Mouse (Mus musculus) limb, embryonic 14.5 days (tissue): ENCODE measurements around the gene Cadm1. TPM values are rescaled to one million over a fixed set of nuclear protein-coding genes. Genes with fewer than 3 reads are reported as not detected.

Experiments
- ATAC-seq: fragments of 200-750 bp; cut with Nextera tagmentation; 2 replicates; pipeline ENCODE4 v1.8.0; 2017; ENCODE audit warnings: low read depth, moderate number of reproducible peaks, moderate TSS enrichment; ENCODE audit not compliant: low FRiP score
- DNase-seq: peaks from one replicate; pipeline ENCODE4 v3.0.0-alpha.2; 2015; ENCODE audit warnings: low spot score
- H3K27ac ChIP-seq: fragments of 300-500 bp; sonication (generic); replicated peaks from 2 replicates; pipeline ENCODE4 v1.5.1; 2014; ENCODE audit warnings: low read depth, mild to moderate bottlenecking, low read length, moderate library complexity, mixed read lengths
- H3K27me3 ChIP-seq: fragments of 300-500 bp; sonication (generic); 2 replicates; pipeline ENCODE4 v1.6.1; 2014; ENCODE audit warnings: low read length, mixed read lengths; ENCODE audit not compliant: control insufficient read depth, insufficient read depth
- H3K36me3 ChIP-seq: fragments of 300-500 bp; sonication (generic); 2 replicates; pipeline ENCODE4 v1.6.1; 2014; ENCODE audit warnings: mild to moderate bottlenecking, low read length, moderate library complexity, mixed read lengths; ENCODE audit not compliant: control insufficient read depth, insufficient read depth
- H3K4me1 ChIP-seq: fragments of 300-500 bp; sonication (generic); 2 replicates; pipeline ENCODE4 v1.6.1; 2014; ENCODE audit warnings: antibody characterized with exemption, low read length, mixed read lengths; ENCODE audit not compliant: control insufficient read depth, insufficient read depth
- H3K4me2 ChIP-seq: fragments of 300-500 bp; sonication (generic); replicated peaks from 2 replicates; pipeline ENCODE4 v1.6.1; 2014; ENCODE audit warnings: low read depth, mild to moderate bottlenecking, low read length, moderate library complexity; ENCODE audit not compliant: severe bottlenecking
- H3K4me3 ChIP-seq: fragments of 300-500 bp; sonication (generic); replicated peaks from 2 replicates; pipeline ENCODE4 v1.5.1; 2014; ENCODE audit warnings: low read length
- H3K9ac ChIP-seq: fragments of 300-500 bp; sonication (generic); 2 replicates; pipeline ENCODE4 v1.6.1; 2014; ENCODE audit warnings: mild to moderate bottlenecking, low read depth, low read length, moderate library complexity; ENCODE audit not compliant: severe bottlenecking
- H3K9me3 ChIP-seq: fragments of 300-500 bp; sonication (generic); 2 replicates; pipeline ENCODE4 v1.6.1; 2016; ENCODE audit warnings: low read length; ENCODE audit not compliant: control insufficient read depth
- POLR2A ChIP-seq: fragments of 200-500 bp; IDR thresholded peaks from 2 replicates; pipeline ENCODE4 v1.8.0; 2012; ENCODE audit warnings: inconsistent platforms, mild to moderate bottlenecking, moderate library complexity, borderline replicate concordance; ENCODE audit not compliant: insufficient read depth, insufficient read length; ENCODE audit errors: extremely low read depth
- WGBS: fragments of 180-500 bp; shearing (Covaris S2); extraction: QIAGEN DNeasy Blood & Tissue Kit; methylation state at CpG from one replicate; pipeline ENCODE4 v1.1.7; 2014; 5-methylcytosine and 5-hydroxymethylcytosine counted together
- polyA plus RNA-seq, 2 experiments: library from polyadenylated mRNA; depleted of rRNA in 1 of 2; stranded (reverse) in 1 of 2; unstranded in 1 of 2; fragments of >200 nt; fragmentation: Nextera tagmentation in 1 of 2; extraction: Ambion mirVana in 1 of 2; gene quantifications; 2 replicates each; pipeline versions ENCODE4 v1.2.1 to v1.2.3; 2012 to 2014

Gene Cadm1
- polyA plus RNA-seq, 2 experiments = 15.4 to 37.5 TPM

GRCm38 (mm10) chr9:47894096-47894495 lies 364.1 kb downstream of the Cadm1 start:
- peak; percentile 80; the same call in 1 of the 2 replicates for ATAC-seq
- no peak overlapping the region for H3K4me2 ChIP-seq
- no peak overlapping the region for H3K4me3 ChIP-seq
- TF ChIP-seq POLR2A = no peak
- 11% methylated on average over 5 of the region's 5 CpGs for WGBS
- DNase-seq = peak; percentile 49
- no peak overlapping the region for H3K9ac ChIP-seq
- H3K27me3 ChIP-seq = no peaks in the 10 kb centered on the region
- no peaks in the 10 kb centered on the region for H3K36me3 ChIP-seq
- no peaks in the 10 kb centered on the region for H3K9me3 ChIP-seq
- H3K4me1 ChIP-seq = peaks cover 10% of the 10 kb centered on the region
- H3K27ac ChIP-seq = 0 out of 2 replicates have a peak overlapping the region, but pooled peaks have one; percentile 5

GRCm38 (mm10) chr9:47894661-47895060 lies 364.7 kb downstream of the Cadm1 start:
- Histone ChIP-seq H3K36me3 (no peaks in the 10 kb centered on the region), H3K4me1 (peaks cover 10% of the 10 kb centered on the region), H3K4me3 (no peak overlapping the region), H3K9ac (no peak overlapping the region), H3K4me2 (no peak overlapping the region), H3K9me3 (no peaks in the 10 kb centered on the region), H3K27ac (no peak overlapping the region), H3K27me3 (no peaks in the 10 kb centered on the region)
- no peak for DNase-seq
- TF ChIP-seq POLR2A = no peak
- 7% methylated on average over 7 of the region's 7 CpGs for WGBS
- no peak for ATAC-seq

GRCm38 (mm10) chr9:47895121-47895520 lies 365.1 kb downstream of the Cadm1 start:
- ATAC-seq (no peak), DNase-seq (no peak)
- H3K27ac ChIP-seq = 0 out of 2 replicates have a peak overlapping the region, but pooled peaks have one; percentile 33
- H3K9me3 ChIP-seq = no peaks in the 10 kb centered on the region
- no peak overlapping the region for H3K4me3 ChIP-seq
- H3K27me3 ChIP-seq = no peaks in the 10 kb centered on the region
- no peak overlapping the region for H3K4me2 ChIP-seq
- no peak for TF ChIP-seq POLR2A
- H3K36me3 ChIP-seq = no peaks in the 10 kb centered on the region
- WGBS = 23% methylated on average over 8 of the region's 9 CpGs
- H3K9ac ChIP-seq = no peak overlapping the region
- peaks cover 10% of the 10 kb centered on the region for H3K4me1 ChIP-seq

- no peak for ATAC-seq
- H3K27me3 ChIP-seq = no peaks in the 10 kb centered on the region
- no peaks in the 10 kb centered on the region for H3K9me3 ChIP-seq
- no peak for DNase-seq
- H3K4me2 ChIP-seq = no peak overlapping the region
- no peaks in the 10 kb centered on the region for H3K36me3 ChIP-seq
- H3K4me1 ChIP-seq = no peaks in the 10 kb centered on the region
- no peak for TF ChIP-seq POLR2A
- 67% methylated on average over 10 of the region's 10 CpGs for WGBS
- H3K4me3 ChIP-seq = no peak overlapping the region
- no peak overlapping the region for H3K9ac ChIP-seq
- H3K27ac ChIP-seq = no peak overlapping the region
Measured at GRCm38 (mm10) chr9:47900734-47901133, 370.8 kb downstream of the Cadm1 start.

GRCm38 (mm10) chr9:47903661-47904060 lies 373.7 kb downstream of the Cadm1 start:
- DNase-seq = no peak
- WGBS = 58% methylated on average over 7 of the region's 7 CpGs
- H3K9me3 ChIP-seq = no peaks in the 10 kb centered on the region
- no peaks in the 10 kb centered on the region for H3K4me1 ChIP-seq
- no peak overlapping the region for H3K27ac ChIP-seq
- no peak overlapping the region for H3K9ac ChIP-seq
- no peaks in the 10 kb centered on the region for H3K36me3 ChIP-seq
- no peak for ATAC-seq
- no peaks in the 10 kb centered on the region for H3K27me3 ChIP-seq
- H3K4me3 ChIP-seq = no peak overlapping the region
- TF ChIP-seq POLR2A = no peak
- no peak overlapping the region for H3K4me2 ChIP-seq
